Mouse (Mus musculus) cerebellum, adult 2 months (tissue): ENCODE results near the gene Adsl.

Experiments
- CTCF ChIP-seq: fragments of 200-500 bp; IDR thresholded peaks from 2 replicates; pipeline ENCODE4 v1.5.1; 2011; ENCODE audit warnings: low read depth, mild to moderate bottlenecking, control low read depth, low read length, moderate library complexity, borderline replicate concordance; ENCODE audit not compliant: insufficient read depth
- POLR2A ChIP-seq: fragments of 200-500 bp; IDR thresholded peaks from 2 replicates; pipeline ENCODE4 v1.6.1; 2011; ENCODE audit warnings: low read length, control low read depth, borderline replicate concordance; ENCODE audit not compliant: insufficient read depth

- TF ChIP-seq POLR2A, result no peak
- TF ChIP-seq CTCF, result no peak
These were observed 48.0 kb downstream of the Adsl start for GRCm38 (mm10) chr15:80996090-80996835.
